Mouse (Mus musculus) intestine, embryonic 15.5 days (tissue): ENCODE data around the gene Gm20481. TPM values are rescaled to one million over a fixed set of nuclear protein-coding genes. Genes with fewer than 3 reads are reported as not detected.
A peak's percentile ranks its signal among the peaks of the same experiment; 100 is the strongest.
"Not testable (repeated sequence)": the region's sequence is repeated elsewhere in the genome, so short reads cannot be mapped to it uniquely, and the experiment has no call there.

Experiments
- ATAC-seq: fragments of 200-750 bp; cut with Nextera tagmentation; 2 replicates; pipeline ENCODE4 v1.8.0; 2017; ENCODE audit warnings: moderate TSS enrichment, moderate library complexity
- H3K27ac ChIP-seq: fragments of 300-500 bp; sonication (generic); 2 replicates; pipeline ENCODE4 v1.5.1; 2015; ENCODE audit warnings: mild to moderate bottlenecking, inconsistent platforms
- H3K27me3 ChIP-seq: fragments of 300-500 bp; sonication (generic); replicated peaks from 2 replicates; pipeline ENCODE4 v1.6.1; 2015; ENCODE audit warnings: inconsistent platforms
- H3K36me3 ChIP-seq: fragments of 300-500 bp; sonication (generic); 2 replicates; pipeline ENCODE4 v1.6.1; 2015; ENCODE audit warnings: inconsistent platforms
- H3K4me1 ChIP-seq: fragments of 300-500 bp; sonication (generic); replicated peaks from 2 replicates; pipeline ENCODE4 v1.6.1; 2015; ENCODE audit warnings: inconsistent platforms
- H3K4me2 ChIP-seq: fragments of 300-500 bp; sonication (generic); replicated peaks from 2 replicates; pipeline ENCODE4 v1.6.1; 2015; ENCODE audit warnings: mild to moderate bottlenecking, inconsistent platforms
- H3K4me3 ChIP-seq: fragments of 300-500 bp; sonication (generic); replicated peaks from 2 replicates; pipeline ENCODE4 v1.5.1; 2015; ENCODE audit warnings: inconsistent platforms
- H3K9ac ChIP-seq: fragments of 300-500 bp; sonication (generic); 2 replicates; pipeline ENCODE4 v1.6.1; 2015; ENCODE audit warnings: inconsistent platforms
- H3K9me3 ChIP-seq: fragments of 300-500 bp; sonication (generic); 2 replicates; pipeline ENCODE4 v1.6.1; 2016; ENCODE audit warnings: inconsistent platforms
- WGBS: fragments of 180-500 bp; shearing (Covaris S2); methylation state at CpG from one replicate; pipeline ENCODE4 v1.1.7; 2015; 5-methylcytosine and 5-hydroxymethylcytosine counted together
- polyA plus RNA-seq: library from polyadenylated mRNA; unstranded; fragments of >200 nt; fragmentation: Nextera tagmentation; extraction: Ambion mirVana; gene quantifications from 2 replicates; pipeline ENCODE4 v1.2.1, GENCODE M21; 2015

The Gm20481 gene
- polyA plus RNA-seq, 1 experiment from 2014 or later: not detected

DNA sequence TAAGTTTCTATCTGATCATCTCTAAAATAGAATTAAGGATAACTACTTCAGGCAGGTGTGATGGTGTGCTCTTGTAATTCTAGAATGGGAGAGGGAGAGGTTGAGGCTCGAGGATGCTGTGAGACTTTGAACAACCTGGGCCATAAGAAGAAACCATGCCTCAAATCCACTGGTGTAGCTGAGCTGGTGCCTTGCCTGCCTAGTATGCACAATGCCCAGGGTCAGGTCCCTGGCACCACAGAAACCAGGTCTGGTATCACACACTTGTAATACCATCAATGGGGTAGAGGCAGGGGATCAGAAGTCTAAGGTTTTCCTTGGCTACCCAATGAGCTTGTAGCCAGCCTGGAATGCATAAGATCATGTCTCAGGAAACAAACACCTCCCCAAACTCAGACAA, 6.9 kb upstream of the Gm20481 start:
- Histone ChIP-seq H3K27me3 (peaks cover 4% of the 10 kb centered on the region), H3K4me2 (no peak overlapping the region), H3K4me3 (no peak overlapping the region), H3K4me1 (peaks cover 7% of the 10 kb centered on the region; the same call in 1 of the 2 replicates), H3K27ac (no peak overlapping the region), H3K9me3 (no peaks in the 10 kb centered on the region), H3K36me3 (no peaks in the 10 kb centered on the region), H3K9ac (no peak overlapping the region)
- no peak for ATAC-seq
- WGBS: 63% methylated on average over 1 of the region's 1 CpGs

GRCm38 (mm10) chr17:34964640-34965049, 5.1 kb upstream of the Gm20481 start:
- no peak overlapping the region for H3K9ac ChIP-seq

DNA sequence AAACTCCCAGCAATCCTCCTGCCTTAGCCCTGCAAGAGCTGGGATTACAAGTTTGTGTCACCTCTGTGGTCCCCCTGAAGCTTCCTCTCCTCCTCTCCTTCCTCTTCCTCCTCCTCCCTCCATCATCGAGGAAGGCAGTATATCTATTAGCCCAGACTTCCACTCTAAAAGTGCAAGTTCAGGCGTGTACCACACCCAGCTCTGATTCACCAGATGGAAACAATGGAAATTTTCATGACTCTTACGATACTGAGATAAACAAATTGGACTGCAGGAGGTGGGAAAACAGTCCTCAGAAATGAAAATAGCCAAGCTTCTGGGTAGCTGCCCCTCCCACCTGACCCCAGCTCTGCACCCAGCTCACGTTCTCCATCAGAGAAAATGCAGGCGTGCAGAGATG, 4.1 kb upstream of the Gm20481 start:
- no peak overlapping the region for H3K9ac ChIP-seq
- no peak for ATAC-seq
- 0 out of 2 replicates have a peak, but pooled peaks cover 3% of the 10 kb centered on the region for H3K4me1 ChIP-seq
- H3K4me3 ChIP-seq: no peak overlapping the region
- no peaks in the 10 kb centered on the region for H3K36me3 ChIP-seq
- H3K4me2 ChIP-seq: no peak overlapping the region
- no peaks in the 10 kb centered on the region for H3K9me3 ChIP-seq
- no peak overlapping the region for H3K27ac ChIP-seq
- WGBS: 63% methylated on average over 5 of the region's 5 CpGs
- peaks cover 21% of the 10 kb centered on the region for H3K27me3 ChIP-seq

More at GRCm38 (mm10) chr17:34964640-34965049, 5.1 kb upstream of the Gm20481 start:
- Histone ChIP-seq H3K4me1 (peaks cover 7% of the 10 kb centered on the region; the same call in 1 of the 2 replicates), H3K27ac (no peak overlapping the region), H3K4me2 (no peak overlapping the region), H3K9me3 (no peaks in the 10 kb centered on the region), H3K36me3 (no peaks in the 10 kb centered on the region), H3K27me3 (peaks cover 18% of the 10 kb centered on the region), H3K4me3 (no peak overlapping the region)
- WGBS: 21% methylated on average over 1 of the region's 1 CpGs
- ATAC-seq: no peak

DNA sequence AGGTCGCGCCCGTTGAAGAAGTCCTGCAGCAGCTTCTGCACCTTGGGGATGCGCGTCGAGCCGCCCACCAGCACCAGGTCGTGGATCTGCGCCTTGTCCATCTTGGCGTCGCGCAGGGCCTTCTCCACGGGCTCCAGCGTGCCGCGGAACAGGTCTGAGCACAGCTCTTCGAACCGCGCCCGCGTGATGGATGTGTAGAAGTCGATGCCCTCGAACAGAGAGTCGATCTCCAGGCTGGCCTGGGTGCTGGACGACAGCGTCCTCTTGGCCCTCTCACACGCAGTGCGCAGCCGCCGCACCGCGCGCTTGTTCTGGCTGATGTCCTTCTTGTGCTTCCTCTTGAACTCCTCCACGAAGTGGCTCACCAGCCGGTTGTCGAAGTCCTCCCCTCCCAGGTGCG, 1.1 kb downstream of the Gm20481 start:
- H3K9me3 ChIP-seq, H3K27ac ChIP-seq, ATAC-seq, H3K9ac ChIP-seq, H3K4me2 ChIP-seq, H3K4me3 ChIP-seq, H3K36me3 ChIP-seq, H3K4me1 ChIP-seq: not testable (repeated sequence)
- H3K27me3 ChIP-seq: peaks cover 21% of the 10 kb centered on the region
- 37% methylated on average over 24 of the region's 37 CpGs for WGBS

- peak; percentile 68 for ATAC-seq
- H3K4me3 ChIP-seq: peak overlapping the region; percentile 34
- H3K27ac ChIP-seq, H3K9ac ChIP-seq, H3K4me1 ChIP-seq, H3K36me3 ChIP-seq, H3K9me3 ChIP-seq: not testable (repeated sequence)
- peak overlapping the region; percentile 77 for H3K4me2 ChIP-seq
- under 1% methylated on average over 32 of the region's 43 CpGs for WGBS
- peaks cover 21% of the 10 kb centered on the region for H3K27me3 ChIP-seq
These were observed 2.0 kb downstream of the Gm20481 start for GRCm38 (mm10) chr17:34971694-34972068.

DNA sequence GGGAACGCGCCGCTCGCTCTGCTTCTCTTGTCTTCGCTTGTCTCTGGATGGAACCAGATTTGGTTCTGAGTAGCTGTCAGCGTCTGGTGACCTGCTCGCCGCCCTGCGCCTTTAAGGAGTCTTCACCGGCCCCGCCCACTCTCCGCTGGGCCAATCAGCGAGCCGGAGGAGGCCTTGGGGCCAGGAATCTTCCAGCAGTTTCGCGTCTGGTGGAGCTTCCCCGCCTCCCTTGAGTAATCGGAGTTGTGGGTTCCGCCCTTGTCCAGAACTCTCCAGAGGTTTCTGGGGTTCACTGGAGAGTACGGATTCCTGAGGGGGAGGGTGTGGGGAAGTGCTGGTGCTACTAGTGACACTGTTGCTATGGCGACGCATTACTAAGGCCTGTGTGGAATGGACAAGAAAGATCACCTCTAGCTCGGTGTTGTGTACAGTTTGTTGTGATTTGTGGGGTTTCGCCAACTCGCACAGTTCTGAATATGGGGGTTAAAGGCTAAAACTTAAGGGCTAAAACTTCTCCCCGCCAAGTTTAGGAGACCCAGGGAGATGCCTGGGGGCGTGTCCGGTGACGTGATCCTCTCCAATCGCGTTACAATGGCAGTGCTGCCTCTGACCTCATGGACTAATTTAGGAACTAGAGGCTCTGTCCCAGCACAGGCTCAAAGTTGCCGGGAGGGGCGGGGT, 2.5 kb downstream of the Gm20481 start, which contains the start of the genes Hspa1a and Hspa1l:
Gene Hspa1a (minus strand): TSS at position 88 of the 681 bp plus-strand sequence.
Gene Hspa1l (plus strand): TSS at position 635 of the 681 bp plus-strand sequence.
- Histone ChIP-seq H3K4me2 (peak within 1 kb of the TSS; percentile 77), H3K4me3 (peak within 1 kb of the TSS; percentile 34), H3K27me3 (peaks cover 21% of the 10 kb centered on the region)
- H3K27ac ChIP-seq, H3K9me3 ChIP-seq, H3K36me3 ChIP-seq, H3K4me1 ChIP-seq, H3K9ac ChIP-seq: not testable (repeated sequence)
- ATAC-seq: peak; percentile 98
- WGBS: under 1% methylated on average over 32 of the region's 33 CpGs

DNA sequence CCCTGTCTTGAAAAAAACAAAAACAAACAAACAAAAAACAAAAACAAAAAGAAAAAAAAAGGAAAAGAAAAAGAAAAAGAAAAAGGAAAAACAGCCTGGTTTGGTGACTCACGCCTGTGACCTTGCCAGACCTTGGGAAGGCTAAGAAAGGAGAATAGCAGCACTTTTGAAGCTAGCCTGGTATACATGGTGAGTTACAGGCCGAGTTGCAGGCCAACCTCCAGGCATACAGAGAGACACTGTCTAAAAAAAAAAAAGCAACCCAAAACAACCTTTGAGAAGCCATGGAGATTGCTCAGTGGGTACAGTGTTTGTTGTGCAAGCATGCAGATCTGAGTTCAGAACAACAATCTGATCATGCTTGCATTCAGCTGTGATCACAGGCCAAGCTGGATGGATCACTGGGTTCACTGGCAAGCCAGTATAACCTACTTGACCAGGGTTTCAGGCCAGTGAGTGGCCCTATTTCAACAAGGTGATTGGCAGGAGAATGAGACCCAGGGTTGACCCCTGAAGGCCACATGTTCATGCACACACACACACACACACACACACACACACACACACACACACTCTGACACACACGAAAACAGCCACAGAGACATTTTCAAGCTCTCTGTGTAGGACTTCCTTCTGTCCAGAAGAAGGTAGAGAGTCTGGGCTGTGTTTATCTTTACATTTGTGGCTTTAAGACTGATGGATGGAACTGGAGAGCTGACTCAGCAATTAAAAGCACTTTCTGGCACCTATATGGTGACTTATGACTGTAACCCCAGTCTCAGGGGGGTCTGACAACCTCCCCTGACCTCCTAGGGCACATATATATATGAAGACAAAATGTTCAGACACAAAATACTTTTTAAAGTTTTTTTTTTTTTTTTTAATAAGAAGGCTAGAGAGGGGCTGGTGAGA, 6.1 kb downstream of the Gm20481 start:
- no peak for ATAC-seq
- Histone ChIP-seq H3K36me3 (no peaks in the 10 kb centered on the region), H3K4me1 (peaks cover 11% of the 10 kb centered on the region), H3K4me3 (no peak overlapping the region), H3K4me2 (no peak overlapping the region), H3K27ac (no peak overlapping the region), H3K9me3 (no peaks in the 10 kb centered on the region), H3K27me3 (no peaks in the 10 kb centered on the region), H3K9ac (no peak overlapping the region)
- WGBS: 72% methylated on average over 3 of the region's 3 CpGs

DNA sequence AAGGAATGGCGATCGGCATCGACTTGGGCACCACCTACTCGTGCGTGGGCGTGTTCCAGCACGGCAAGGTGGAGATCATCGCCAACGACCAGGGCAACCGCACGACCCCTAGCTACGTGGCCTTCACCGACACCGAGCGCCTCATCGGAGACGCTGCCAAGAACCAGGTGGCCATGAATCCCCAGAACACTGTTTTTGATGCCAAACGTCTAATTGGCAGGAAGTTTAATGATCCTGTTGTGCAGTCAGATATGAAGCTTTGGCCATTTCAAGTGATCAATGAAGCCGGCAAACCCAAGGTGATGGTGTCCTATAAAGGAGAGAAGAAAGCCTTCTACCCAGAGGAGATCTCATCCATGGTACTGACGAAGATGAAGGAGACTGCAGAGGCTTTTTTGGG, 7.3 kb downstream of the Gm20481 start:
- Histone ChIP-seq H3K4me3 (no peak overlapping the region), H3K27me3 (no peaks in the 10 kb centered on the region), H3K36me3 (no peaks in the 10 kb centered on the region), H3K9ac (no peak overlapping the region), H3K27ac (no peak overlapping the region), H3K9me3 (no peaks in the 10 kb centered on the region), H3K4me2 (no peak overlapping the region), H3K4me1 (peaks cover 11% of the 10 kb centered on the region)
- no peak for ATAC-seq
- 93% methylated on average over 20 of the region's 20 CpGs for WGBS

- ATAC-seq: no peak
- Histone ChIP-seq H3K27me3 (no peaks in the 10 kb centered on the region), H3K36me3 (no peaks in the 10 kb centered on the region), H3K27ac (no peak overlapping the region), H3K4me3 (no peak overlapping the region), H3K9ac (no peak overlapping the region), H3K4me2 (no peak overlapping the region), H3K9me3 (no peaks in the 10 kb centered on the region), H3K4me1 (peaks cover 13% of the 10 kb centered on the region; the same call in 1 of the 2 replicates)
- 89% methylated on average over 27 of the region's 27 CpGs for WGBS
These were observed 8.5 kb downstream of the Gm20481 start for GRCm38 (mm10) chr17:34978239-34978638.

DNA sequence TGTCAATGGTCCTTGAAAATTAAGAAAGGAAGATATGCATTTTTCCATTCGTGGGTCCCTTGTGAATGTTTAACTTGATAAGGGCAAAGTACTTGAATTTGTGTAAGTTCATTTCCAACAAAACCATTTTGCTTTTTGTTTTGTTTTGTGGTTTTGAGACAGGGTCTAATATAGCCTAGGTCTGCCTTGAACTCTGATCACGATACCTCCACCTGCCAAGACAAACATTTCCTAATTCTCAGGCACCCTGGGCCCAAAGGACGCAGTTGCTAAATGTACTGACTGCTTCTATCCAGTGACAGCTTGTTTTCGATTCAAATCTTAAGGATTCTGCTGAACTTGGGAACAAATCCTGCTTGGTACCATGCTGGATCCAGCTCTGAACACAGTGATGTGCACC, 9.9 kb downstream of the Gm20481 start:
- H3K4me2 ChIP-seq: no peak overlapping the region
- H3K9me3 ChIP-seq: no peaks in the 10 kb centered on the region
- H3K27me3 ChIP-seq: no peaks in the 10 kb centered on the region
- H3K27ac ChIP-seq: no peak overlapping the region
- H3K36me3 ChIP-seq: no peaks in the 10 kb centered on the region
- H3K4me3 ChIP-seq: no peak overlapping the region
- WGBS: 85% methylated on average over 4 of the region's 4 CpGs
- H3K4me1 ChIP-seq: peaks cover 17% of the 10 kb centered on the region; the same call in 1 of the 2 replicates
- ATAC-seq: no peak
- H3K9ac ChIP-seq: no peak overlapping the region

- peak overlapping the region; percentile 79 for H3K4me3 ChIP-seq
- ATAC-seq: 0 out of 2 replicates have a peak, but pooled peaks have one; percentile 22
- peak overlapping the region; percentile 99; the same call in 1 of the 2 replicates for H3K27ac ChIP-seq
- peak overlapping the region; percentile 84; the same call in 1 of the 2 replicates for H3K9ac ChIP-seq
- peaks cover 8% of the 10 kb centered on the region for H3K36me3 ChIP-seq
- WGBS: 11% methylated on average over 2 of the region's 2 CpGs
- peaks cover 17% of the 10 kb centered on the region; the same call in 1 of the 2 replicates for H3K4me1 ChIP-seq
- H3K9me3 ChIP-seq: no peaks in the 10 kb centered on the region
- H3K4me2 ChIP-seq: peak overlapping the region; percentile 74
- no peaks in the 10 kb centered on the region for H3K27me3 ChIP-seq
These were observed 10.9 kb downstream of the Gm20481 start for GRCm38 (mm10) chr17:34980655-34981054.

- Histone ChIP-seq H3K27me3 (no peaks in the 10 kb centered on the region), H3K4me1 (peaks cover 17% of the 10 kb centered on the region; the same call in 1 of the 2 replicates), H3K36me3 (peaks cover 17% of the 10 kb centered on the region), H3K27ac (peak within 1 kb of the TSS; percentile 99), H3K4me3 (peak within 1 kb of the TSS; percentile 79), H3K4me2 (peak within 1 kb of the TSS; percentile 74), H3K9me3 (no peaks in the 10 kb centered on the region), H3K9ac (peak within 1 kb of the TSS; percentile 84)
- peak; percentile 96 for ATAC-seq
- under 1% methylated on average over 58 of the region's 58 CpGs for WGBS
These were observed 12.0 kb downstream of the Gm20481 start, which contains the start of gene Lsm2 for GRCm38 (mm10) chr17:34981690-34982180. Gene Lsm2, plus strand, starts transcription at chr17:34981862.
